Mouse (Mus musculus) testis, adult 2 months (tissue): ENCODE measurements around the gene Trh.

Experiments used
- CTCF ChIP-seq: fragments of 200-500 bp; IDR thresholded peaks from 2 replicates; pipeline ENCODE4 v1.5.1; 2012; ENCODE audit warnings: low read depth, mild to moderate bottlenecking, inconsistent platforms, low read length, moderate library complexity; ENCODE audit not compliant: control insufficient read depth, insufficient read depth, insufficient replicate concordance
- POLR2A ChIP-seq: fragments of 200-500 bp; IDR thresholded peaks from 2 replicates; pipeline ENCODE4 v1.6.1; 2012; ENCODE audit warnings: low read depth, mild to moderate bottlenecking, inconsistent platforms, low read length, moderate library complexity; ENCODE audit not compliant: control insufficient read depth

- no peak for TF ChIP-seq CTCF
- peak; percentile 88 for TF ChIP-seq POLR2A
These were observed 29.5 kb downstream of the Trh start, which contains the start of gene Rbsn for GRCm38 (mm10) chr6:92214773-92215449.
